Comparison of ENCODE assay signal across 23 mouse cellular contexts in the genomic region with DNA sequence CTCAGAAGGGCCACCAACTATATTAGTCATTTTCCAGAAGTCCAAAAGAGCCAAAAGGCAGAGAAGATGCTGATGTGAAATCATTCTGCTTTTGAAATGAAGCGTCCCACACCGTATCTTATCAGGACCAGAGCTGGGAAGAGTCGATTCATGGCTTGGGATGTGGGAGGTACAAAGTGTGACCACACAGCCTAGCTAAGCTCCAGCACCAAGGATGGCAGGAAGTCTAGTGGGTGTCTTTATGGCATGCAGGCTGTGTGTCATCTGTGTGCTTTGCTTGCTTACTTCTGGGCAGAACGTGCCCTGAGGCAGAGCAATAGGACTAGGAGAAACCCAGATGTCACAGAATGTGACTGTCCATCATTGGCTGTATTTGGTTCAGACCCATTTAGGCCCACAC. TPM values are rescaled to one million over a fixed set of nuclear protein-coding genes. Genes with fewer than 3 reads are reported as not detected.
DNase-seq lines count a peak whose midpoint lies in the region; ATAC-seq and TF ChIP-seq lines count a peak whose summit lies in the region.
"Had no signal": no experiment of that assay in that cellular context is flagged by ENCODE, and none has a peak within 500 bp of the region (broad histone marks: within the 10 kb centered on the region; RNA-seq: fewer than 3 reads in every experiment).

No protein-coding gene starts in this region.

- no peak for DNase-seq in frontal cortex, postnatal 14 days (ENCODE audit: low spot score in 2 of 2)
- no peak for DNase-seq in layer of hippocampus, adult 2 months (ENCODE audit: low spot score in 2 of 2)
- no peak for DNase-seq in layer of hippocampus, postnatal 25 days (ENCODE audit: extremely low spot score in 1 of 2, low spot score in 1 of 2)
- peak; percentile 23 for DNase-seq in right cerebral cortex, adult 18-20 months
- DNase-seq in right cerebral cortex, postnatal 36 days (ENCODE audit: low spot score in 2 of 2): no peak
- DNase-seq in brain, adult 2 months (ENCODE audit: low read depth, low spot score): peak; percentile 62
- DNase-seq in spleen, adult 18-20 months: no peak
- DNase-seq: adrenal gland, adult 2 months; adrenal gland, adult 8-10 months; adrenal gland, postnatal 10 days; adrenal gland, postnatal 14 days; adrenal gland, postnatal 25 days; adrenal gland, postnatal 36 days; B cell, adult 2 months; cerebellum, adult 11 months; cerebellum, adult 11-12 months; cerebellum, adult 18-20 months had no signal

- no peak overlapping the region for H3K4me3 ChIP-seq in layer of hippocampus, adult 2 months

- peak overlapping the region; percentile 61; the same call in 1 of the 2 replicates for H3K27ac ChIP-seq in layer of hippocampus, adult 2 months

- peak; percentile 91 for ATAC-seq in frontal cortex, adult (ENCODE audit: low TSS enrichment)
- ATAC-seq: activated CD4-positive, CD25-positive, alpha-beta regulatory T cell, adult 4 months; CD4-positive, CD25-positive, alpha-beta regulatory T cell, adult 4 months; Patski had no signal

- TF ChIP-seq CTCF in layer of hippocampus, adult 2 months (conservative IDR thresholded peaks at IDR 0.05): no peak

RNA-seq across cellular contexts. Expression of gene Evc, which starts 15.9 kb away (rescaled TPM):
- total RNA-seq in layer of hippocampus, adult 2 months (2021): 10 to 100 TPM; 16.4 to 16.8 TPM
- 10 to 100 TPM in 1 of 2 experiments, 1 to 10 TPM in 1; 9.3 to 10.4 TPM for total RNA-seq in layer of hippocampus, postnatal 25 days (2021)
- total RNA-seq: G1E, MEL had no signal

RNA-seq across cellular contexts. Expression of gene Evc2, which starts 17.5 kb away (rescaled TPM):
- total RNA-seq in layer of hippocampus, adult 2 months (2021): 10 to 100 TPM; 26.0 to 27.4 TPM
- 10 to 100 TPM; 21.1 to 22.2 TPM for total RNA-seq in layer of hippocampus, postnatal 25 days (2021)
- total RNA-seq: MEL had no signal

Comparison
In these comparisons a context has a peak if more than half of its experiments do, and no peak if none do; other contexts are left out.
1. DNase-seq: peak in right cerebral cortex, adult 18-20 months (single experiment) and brain, adult 2 months (single experiment); none in frontal cortex, postnatal 14 days (0 of 2), layer of hippocampus, adult 2 months (0 of 2), layer of hippocampus, postnatal 25 days (0 of 2), right cerebral cortex, postnatal 36 days (0 of 2) and spleen, adult 18-20 months (0 of 2).